Mouse (Mus musculus) monocyte, adult 5-6 weeks (primary cell): ENCODE measurements around the gene Car4. TPM values are rescaled to one million over a fixed set of nuclear protein-coding genes. Genes with fewer than 3 reads are reported as not detected.
A peak's percentile ranks its signal among the peaks of the same experiment; 100 is the strongest.

Source experiments
- ATAC-seq: fragments of 153-309, 156-312 bp; replicated peaks from 2 replicates; pipeline ENCODE4 v1.8.0; 2017; ENCODE audit warnings: mild to moderate bottlenecking; ENCODE audit not compliant: low TSS enrichment, insufficient number of reproducible peaks, severe bottlenecking, poor library complexity, low FRiP score
- total RNA-seq: library from RNA; stranded (forward); fragments of 200-1000, 200-491, 200-594 nt; gene quantifications from 3 replicates; pipeline ENCODE4 v1.2.3, GENCODE M21; 2017

Car4 gene
- total RNA-seq, 1 experiment from 2014 or later = not detected

GRCm38 (mm10) chr11:84979351-84979750 lies 21.8 kb downstream of the Car4 start:
- ATAC-seq = 0 out of 2 replicates have a peak, but pooled peaks have one; percentile 50

- no peak for ATAC-seq
Measured at GRCm38 (mm10) chr11:84980697-84981096, 23.1 kb downstream of the Car4 start.

- ATAC-seq = no peak
Measured at GRCm38 (mm10) chr11:84985421-84985820, 27.8 kb downstream of the Car4 start.

GRCm38 (mm10) chr11:84988341-84988919 lies 30.8 kb downstream of the Car4 start:
- ATAC-seq = no peak

- ATAC-seq = no peak
Measured at GRCm38 (mm10) chr11:84992996-84993395, 35.4 kb downstream of the Car4 start.

- no peak for ATAC-seq
Measured at GRCm38 (mm10) chr11:84995241-84995640, 37.7 kb downstream of the Car4 start.

GRCm38 (mm10) chr11:85003566-85003965 lies 46.0 kb downstream of the Car4 start:
- ATAC-seq = peak; percentile 100

- ATAC-seq = no peak
Measured at GRCm38 (mm10) chr11:85013121-85013520, 55.5 kb downstream of the Car4 start.

Other genes with a start within 250 kb of the Car4 start
- 5.7 to 8.8 TPM (median 6.3 TPM) in 3 replicates for gene Mrm1, start 138.3 kb upstream of the Car4 start, total RNA-seq
- 10.3 to 11.0 TPM (median 10.3 TPM) in 3 replicates for gene Dhrs11, start 128.8 kb upstream of the Car4 start, total RNA-seq
- gene Ggnbp2, start 87.0 kb upstream of the Car4 start, total RNA-seq = 317 to 399 TPM (median 347 TPM) in 3 replicates
- gene Myo19, start 77.6 kb upstream of the Car4 start, total RNA-seq = 0.75 to 4.2 TPM (median 1.2 TPM) in 3 replicates
- gene Pigw, start 77.5 kb upstream of the Car4 start, total RNA-seq = 3.2 to 5.0 TPM (median 4.7 TPM) in 3 replicates
- 8.6 to 18.2 TPM (median 17.8 TPM) in 3 replicates for gene Znhit3, start 41.4 kb upstream of the Car4 start, total RNA-seq
- gene Usp32, start 182.4 kb downstream of the Car4 start, total RNA-seq = 80.2 to 120 TPM (median 84.8 TPM) in 3 replicates
- gene 1700125H20Rik, start 212.6 kb downstream of the Car4 start, total RNA-seq = not detected in 3 replicates